9 mouse cellular contexts compared by ENCODE assay signal in genomic region chr1:67397757-67398446, GRCm38 (mm10).
DNase-seq lines count a peak whose midpoint lies in the region; ATAC-seq and TF ChIP-seq lines count a peak whose summit lies in the region.
"Had no signal": no experiment of that assay in that cellular context is flagged by ENCODE, and none has a peak within 500 bp of the region (broad histone marks: within the 10 kb centered on the region; RNA-seq: fewer than 3 reads in every experiment).

No protein-coding gene starts in this region.

- H3K4me2 ChIP-seq in forebrain, embryonic 14.5 days (ENCODE audit: low read length) = no peak overlapping the region
- H3K4me2 ChIP-seq in forebrain, embryonic 11.5 days (ENCODE audit: low read depth, low read length, severe bottlenecking) = no peak overlapping the region
- H3K4me2 ChIP-seq in midbrain, postnatal 0 days (ENCODE audit: low read depth, low read length, poor library complexity, severe bottlenecking) = no peak overlapping the region
- H3K4me2 ChIP-seq in midbrain, embryonic 14.5 days (ENCODE audit: low read length) = no peak overlapping the region
- H3K4me2 ChIP-seq in intestine, postnatal 0 days (replicated peaks; ENCODE audit: low read depth) = no peak overlapping the region
- H3K4me2 ChIP-seq: stomach, embryonic 15.5 days had no signal

- no peak for TF ChIP-seq CTCF in midbrain, postnatal 0 days (IDR thresholded peaks at IDR 0.05)
- TF ChIP-seq CTCF in layer of hippocampus, adult 2 months (conservative IDR thresholded peaks at IDR 0.05) = no peak
- no peak for TF ChIP-seq CTCF in intestine, postnatal 0 days (IDR thresholded peaks at IDR 0.05; ENCODE audit: low read depth)

- no peaks in the 10 kb centered on the region for H3K4me1 ChIP-seq in forebrain, embryonic 14.5 days (ENCODE audit: control insufficient read depth, insufficient read depth, low read length)
- no peaks in the 10 kb centered on the region for H3K4me1 ChIP-seq in forebrain, embryonic 11.5 days (replicated peaks; ENCODE audit: control insufficient read depth, insufficient read depth, low read length)
- H3K4me1 ChIP-seq in midbrain, postnatal 0 days (ENCODE audit: insufficient read depth, low read length) = no peaks in the 10 kb centered on the region
- no peaks in the 10 kb centered on the region for H3K4me1 ChIP-seq in midbrain, embryonic 14.5 days (ENCODE audit: control insufficient read depth, insufficient read depth, low read length)
- H3K4me1 ChIP-seq in intestine, postnatal 0 days (replicated peaks; ENCODE audit: control insufficient read depth, insufficient read depth, low read length) = no peaks in the 10 kb centered on the region
- H3K4me1 ChIP-seq: stomach, embryonic 15.5 days had no signal

- H3K9me3 ChIP-seq in forebrain, embryonic 14.5 days (replicated peaks; ENCODE audit: control insufficient read depth, low read length) = no peaks in the 10 kb centered on the region
- no peaks in the 10 kb centered on the region for H3K9me3 ChIP-seq in forebrain, embryonic 11.5 days (ENCODE audit: control insufficient read depth, low read length)
- H3K9me3 ChIP-seq in midbrain, postnatal 0 days (ENCODE audit: low read length) = no peaks in the 10 kb centered on the region
- H3K9me3 ChIP-seq in midbrain, embryonic 14.5 days (ENCODE audit: control insufficient read depth, low read length) = no peaks in the 10 kb centered on the region
- no peaks in the 10 kb centered on the region for H3K9me3 ChIP-seq in intestine, postnatal 0 days (ENCODE audit: control insufficient read depth)
- H3K9me3 ChIP-seq: stomach, embryonic 15.5 days had no signal

- H3K4me3 ChIP-seq in forebrain, embryonic 14.5 days (ENCODE audit: low read depth, low read length) = no peak overlapping the region
- H3K4me3 ChIP-seq in forebrain, embryonic 11.5 days (ENCODE audit: low read depth, low read length) = no peak overlapping the region
- no peak overlapping the region for H3K4me3 ChIP-seq in midbrain, postnatal 0 days (ENCODE audit: low read depth, low read length)
- no peak overlapping the region for H3K4me3 ChIP-seq in midbrain, embryonic 14.5 days (replicated peaks; ENCODE audit: low read depth, low read length)
- peak overlapping the region; percentile 26 for H3K4me3 ChIP-seq in layer of hippocampus, adult 2 months
- no peak overlapping the region for H3K4me3 ChIP-seq in intestine, postnatal 0 days (ENCODE audit: low read depth, low read length)
- H3K4me3 ChIP-seq: stomach, embryonic 15.5 days had no signal

- H3K27ac ChIP-seq in forebrain, embryonic 14.5 days (ENCODE audit: low read depth, low read length) = no peak overlapping the region
- no peak overlapping the region for H3K27ac ChIP-seq in forebrain, embryonic 11.5 days (ENCODE audit: low read depth, low read length)
- H3K27ac ChIP-seq in midbrain, postnatal 0 days (ENCODE audit: low read depth, low read length) = no peak overlapping the region
- no peak overlapping the region for H3K27ac ChIP-seq in midbrain, embryonic 14.5 days (replicated peaks; ENCODE audit: low read depth, low read length)
- H3K27ac ChIP-seq in layer of hippocampus, adult 2 months = peak overlapping the region; percentile 54
- H3K27ac ChIP-seq in intestine, postnatal 0 days (ENCODE audit: low read depth, low read length) = no peak overlapping the region
- H3K27ac ChIP-seq: stomach, embryonic 15.5 days had no signal

- H3K9ac ChIP-seq in forebrain, embryonic 14.5 days (ENCODE audit: low read length) = no peak overlapping the region
- no peak overlapping the region for H3K9ac ChIP-seq in forebrain, embryonic 11.5 days (ENCODE audit: low read length)
- no peak overlapping the region for H3K9ac ChIP-seq in midbrain, postnatal 0 days (replicated peaks; ENCODE audit: low read length, poor library complexity, severe bottlenecking)
- H3K9ac ChIP-seq in midbrain, embryonic 14.5 days (replicated peaks; ENCODE audit: low read length) = no peak overlapping the region
- H3K9ac ChIP-seq in intestine, postnatal 0 days (ENCODE audit: low read depth, low read length) = no peak overlapping the region
- H3K9ac ChIP-seq: stomach, embryonic 15.5 days had no signal

- H3K36me3 ChIP-seq in forebrain, embryonic 14.5 days (ENCODE audit: control insufficient read depth, insufficient read depth, low read length) = no peaks in the 10 kb centered on the region
- H3K36me3 ChIP-seq in forebrain, embryonic 11.5 days (ENCODE audit: control insufficient read depth, insufficient read depth, low read length) = no peaks in the 10 kb centered on the region
- no peaks in the 10 kb centered on the region for H3K36me3 ChIP-seq in midbrain, postnatal 0 days (ENCODE audit: insufficient read depth, low read length)
- no peaks in the 10 kb centered on the region for H3K36me3 ChIP-seq in midbrain, embryonic 14.5 days (ENCODE audit: control insufficient read depth, insufficient read depth, low read length)
- no peaks in the 10 kb centered on the region for H3K36me3 ChIP-seq in intestine, postnatal 0 days (ENCODE audit: control insufficient read depth, insufficient read depth)
- H3K36me3 ChIP-seq: stomach, embryonic 15.5 days had no signal

- no peaks in the 10 kb centered on the region for H3K27me3 ChIP-seq in forebrain, embryonic 14.5 days (replicated peaks; ENCODE audit: control insufficient read depth, insufficient read depth, low read length)
- no peaks in the 10 kb centered on the region for H3K27me3 ChIP-seq in forebrain, embryonic 11.5 days (ENCODE audit: control insufficient read depth, insufficient read depth, low read length)
- H3K27me3 ChIP-seq in midbrain, postnatal 0 days (ENCODE audit: insufficient read depth, low read length) = no peaks in the 10 kb centered on the region
- no peaks in the 10 kb centered on the region for H3K27me3 ChIP-seq in midbrain, embryonic 14.5 days (ENCODE audit: control insufficient read depth, insufficient read depth, low read length)
- H3K27me3 ChIP-seq in intestine, postnatal 0 days (replicated peaks; ENCODE audit: control insufficient read depth, insufficient read depth, low read length) = no peaks in the 10 kb centered on the region
- H3K27me3 ChIP-seq: stomach, embryonic 15.5 days had no signal

- WGBS in forebrain, embryonic 14.5 days = 73% methylated on average over 10 of the region's 10 CpGs
- WGBS in forebrain, embryonic 11.5 days = 77% methylated on average over 10 of the region's 10 CpGs
- WGBS in midbrain, postnatal 0 days = 70% methylated on average over 10 of the region's 10 CpGs
- 80% methylated on average over 10 of the region's 10 CpGs for WGBS in midbrain, embryonic 14.5 days
- WGBS in intestine, postnatal 0 days = 74% methylated on average over 10 of the region's 10 CpGs

- ATAC-seq in forebrain, embryonic 14.5 days = no peak
- no peak for ATAC-seq in forebrain, embryonic 11.5 days (replicated peaks; ENCODE audit: low FRiP score)
- ATAC-seq in midbrain, postnatal 0 days (ENCODE audit: low FRiP score) = peak; percentile 82
- no peak for ATAC-seq in midbrain, embryonic 14.5 days (ENCODE audit: low FRiP score, low TSS enrichment)
- ATAC-seq in intestine, postnatal 0 days = no peak

- DNase-seq in forebrain, embryonic 14.5 days (ENCODE audit: low spot score) = peak; percentile 34
- DNase-seq in forebrain, embryonic 11.5 days (ENCODE audit: low spot score) = no peak
- peak; percentile 69 for DNase-seq in midbrain, postnatal 0 days (ENCODE audit: low spot score)
- DNase-seq in midbrain, embryonic 14.5 days = no peak
- peak in 1 of 2 experiments; percentile 16 for DNase-seq in layer of hippocampus, adult 2 months (ENCODE audit: low spot score in 2 of 2)
- DNase-seq in telencephalon, adult 2 months (ENCODE audit: low read depth, low spot score) = peak; percentile 68
- no peak for DNase-seq in urinary bladder, postnatal 10 days (ENCODE audit: low spot score)

Comparison
In these comparisons a context has a peak if more than half of its experiments do, and no peak if none do; other contexts are left out.
1. DNase-seq: peak in forebrain, embryonic 14.5 days (single experiment), midbrain, postnatal 0 days (single experiment) and telencephalon, adult 2 months (single experiment); none in forebrain, embryonic 11.5 days (single experiment), midbrain, embryonic 14.5 days (single experiment) and urinary bladder, postnatal 10 days (single experiment).